Mouse (Mus musculus): ENCODE data around the gene Ankrd12. TPM values are rescaled to one million over a fixed set of nuclear protein-coding genes. Genes with fewer than 3 reads are reported as not detected.
A peak's percentile ranks its signal among the peaks of the same experiment; 100 is the strongest.
"Not testable (repeated sequence)": the region's sequence is repeated elsewhere in the genome, so short reads cannot be mapped to it uniquely, and the experiment has no call there.

The Ankrd12 gene
- polyA plus RNA-seq, 3 experiments from 2014 or later, result 95.5 to 175 (median 163) TPM

DNA sequence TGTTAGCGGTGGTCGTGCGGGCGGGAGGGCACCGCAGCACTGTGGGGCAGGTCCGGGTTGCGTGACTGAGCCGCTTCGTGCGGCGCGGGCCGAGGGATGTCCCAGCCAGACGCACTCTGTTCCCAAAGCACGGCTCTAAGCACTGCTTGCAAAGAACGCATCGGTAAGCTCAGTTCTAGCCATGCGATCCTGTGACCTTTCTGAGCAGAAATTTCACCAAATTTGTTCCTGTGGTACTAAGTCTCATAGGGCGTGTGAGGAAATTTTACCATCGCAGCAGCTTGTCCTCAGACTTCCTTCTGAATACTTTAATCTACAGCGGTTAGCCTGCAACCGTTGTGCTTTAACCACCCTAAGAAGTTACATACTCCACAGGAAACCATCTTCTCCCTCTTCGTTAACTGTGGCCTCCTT lies 555 bp upstream of the Ankrd12 start:
- peak; percentile 4 for ATAC-seq

DNA sequence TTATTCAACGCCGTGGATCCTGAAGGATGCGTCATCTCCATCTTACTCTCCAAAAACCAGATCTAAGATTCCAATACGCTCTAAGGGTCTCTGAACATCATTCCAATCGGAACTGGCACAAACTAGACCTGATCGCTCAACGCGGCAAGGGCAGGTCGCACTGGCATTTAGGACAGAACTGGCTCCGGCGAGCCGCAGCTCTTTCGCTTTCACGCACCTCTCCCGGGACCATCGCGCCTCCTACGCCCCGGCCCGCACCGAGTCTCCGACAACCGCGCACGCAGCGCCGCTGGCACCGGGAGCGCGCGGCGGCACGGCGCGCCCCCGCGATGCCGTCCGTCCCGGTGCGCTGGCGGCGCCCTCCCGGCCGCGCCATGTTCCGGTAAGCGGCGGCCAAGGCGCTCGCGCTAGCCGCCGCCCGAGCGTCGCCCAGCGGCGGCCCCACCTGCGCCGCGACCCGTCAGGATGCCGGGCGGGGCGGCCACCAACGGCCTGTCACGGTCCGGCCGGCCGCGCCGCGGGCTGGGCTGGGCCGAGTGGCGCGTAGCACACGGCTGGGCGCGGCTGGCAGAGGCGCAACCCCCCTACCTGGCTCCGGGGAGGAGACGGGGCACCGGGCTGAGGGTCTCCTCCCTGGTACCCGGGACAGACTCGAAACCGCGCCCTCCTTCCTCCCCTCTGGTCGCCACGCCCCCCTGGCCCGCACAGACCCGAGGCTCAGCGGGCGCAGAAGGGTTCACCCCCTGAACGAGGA lies 538 bp downstream of the Ankrd12 start:
- peak; percentile 27 for ATAC-seq

- peak; percentile 15 for ATAC-seq
Observed at GRCm38 (mm10) chr17:66075827-66076173, 1.1 kb downstream of the Ankrd12 start.

DNA sequence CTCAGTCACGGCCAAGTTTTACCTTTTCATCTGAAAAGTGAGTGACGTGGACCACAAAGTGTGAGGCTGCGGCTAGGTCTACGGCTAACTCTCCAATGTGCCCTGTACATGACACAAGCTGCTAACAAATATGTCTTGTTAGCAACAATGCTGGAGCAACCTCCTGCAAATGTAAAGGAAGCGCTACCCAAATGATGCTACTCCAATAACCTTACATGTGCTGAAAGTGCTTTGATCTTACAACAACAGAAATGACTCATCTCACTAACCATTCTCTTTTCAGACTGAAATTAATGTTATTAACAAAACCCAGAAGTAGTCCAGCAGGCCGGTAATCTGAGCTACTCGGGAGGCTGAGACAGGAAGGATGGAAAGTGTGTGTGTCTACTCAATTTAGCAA lies 2.9 kb downstream of the Ankrd12 start:
- ATAC-seq, result peak; percentile 58

DNA sequence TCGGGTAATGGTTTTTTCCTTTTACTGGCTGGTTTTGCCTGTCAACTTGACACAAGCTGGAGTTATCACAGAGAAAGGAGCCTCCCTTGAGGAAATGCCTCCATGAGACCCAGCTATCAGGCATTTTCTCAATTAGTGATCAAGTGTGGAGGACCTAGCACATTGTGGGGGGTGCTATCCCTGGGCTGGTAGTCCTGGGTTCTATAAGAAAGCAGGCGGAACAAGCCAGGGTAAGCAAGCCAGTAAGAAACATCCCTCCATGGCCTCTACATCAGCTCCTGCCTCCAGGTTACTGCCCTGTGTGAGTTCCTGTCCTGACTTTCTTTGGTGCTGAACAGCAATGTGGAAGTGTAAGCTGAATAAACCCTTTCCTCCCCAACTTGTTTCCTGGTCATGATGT lies 7.9 kb downstream of the Ankrd12 start:
- ATAC-seq, result not testable (repeated sequence)

DNA sequence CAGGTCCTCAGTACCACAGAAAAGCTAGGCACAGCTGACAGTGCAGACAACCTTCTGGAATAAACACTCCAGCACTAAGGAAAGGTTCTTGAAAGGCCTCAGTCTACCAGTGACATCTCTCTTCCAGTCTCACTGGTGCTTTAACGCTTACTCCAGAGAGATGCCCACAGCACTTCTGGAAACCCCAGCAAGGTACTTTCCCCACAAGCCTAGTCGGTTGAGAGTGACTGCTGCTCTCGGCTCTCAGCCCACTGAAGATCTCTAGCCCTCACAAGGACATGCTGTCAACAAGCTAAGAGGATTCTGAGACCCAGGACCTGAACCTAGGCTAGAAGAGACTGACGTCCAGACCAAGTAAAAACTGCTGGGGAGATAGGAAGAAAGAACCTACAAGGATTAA lies 11.8 kb downstream of the Ankrd12 start:
- peak; percentile 79 for ATAC-seq

GRCm38 (mm10) chr17:66061241-66061938 lies 15.5 kb downstream of the Ankrd12 start:
- peak; percentile 39 for ATAC-seq

GRCm38 (mm10) chr17:66058160-66058559 lies 18.7 kb downstream of the Ankrd12 start:
- ATAC-seq, result no peak

GRCm38 (mm10) chr17:66057145-66057544 lies 19.7 kb downstream of the Ankrd12 start:
- no peak for ATAC-seq

GRCm38 (mm10) chr17:66053349-66053748 lies 23.5 kb downstream of the Ankrd12 start:
- no peak for ATAC-seq

- no peak for ATAC-seq
Observed at GRCm38 (mm10) chr17:66048795-66049194, 28.1 kb downstream of the Ankrd12 start.

GRCm38 (mm10) chr17:66048199-66048598 lies 28.7 kb downstream of the Ankrd12 start:
- no peak for ATAC-seq

- ATAC-seq, result not testable (repeated sequence)
Observed at GRCm38 (mm10) chr17:66043679-66044078, 33.2 kb downstream of the Ankrd12 start.

GRCm38 (mm10) chr17:66041020-66041419 lies 35.9 kb downstream of the Ankrd12 start:
- no peak for ATAC-seq

GRCm38 (mm10) chr17:66033239-66033638 lies 43.6 kb downstream of the Ankrd12 start:
- ATAC-seq, result no peak

DNA sequence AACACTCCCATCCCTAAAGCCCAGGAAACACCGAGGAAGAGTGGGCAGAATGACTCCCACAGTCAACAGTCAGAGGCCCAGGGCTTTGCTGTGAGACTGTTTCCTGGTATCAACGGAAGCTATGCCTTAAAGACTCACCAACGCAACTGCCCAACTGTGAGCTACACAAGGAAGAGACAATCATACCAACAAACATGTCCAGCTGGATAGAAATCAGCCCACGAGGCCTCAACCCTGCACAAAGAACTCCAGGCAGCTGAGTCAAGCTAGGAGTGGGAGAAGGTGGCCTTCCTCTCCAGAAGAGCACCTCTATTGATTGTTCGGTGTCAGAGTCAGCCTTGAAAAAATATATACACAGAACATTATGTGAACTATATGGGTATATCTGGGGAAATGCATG lies 44.9 kb downstream of the Ankrd12 start:
- ATAC-seq, result no peak

GRCm38 (mm10) chr17:66024211-66024610 lies 52.7 kb downstream of the Ankrd12 start:
- ATAC-seq, result no peak

- no peak for ATAC-seq
Observed at GRCm38 (mm10) chr17:66011790-66012189, 65.1 kb downstream of the Ankrd12 start.

GRCm38 (mm10) chr17:66007892-66008291 lies 69.0 kb downstream of the Ankrd12 start:
- no peak for ATAC-seq

DNA sequence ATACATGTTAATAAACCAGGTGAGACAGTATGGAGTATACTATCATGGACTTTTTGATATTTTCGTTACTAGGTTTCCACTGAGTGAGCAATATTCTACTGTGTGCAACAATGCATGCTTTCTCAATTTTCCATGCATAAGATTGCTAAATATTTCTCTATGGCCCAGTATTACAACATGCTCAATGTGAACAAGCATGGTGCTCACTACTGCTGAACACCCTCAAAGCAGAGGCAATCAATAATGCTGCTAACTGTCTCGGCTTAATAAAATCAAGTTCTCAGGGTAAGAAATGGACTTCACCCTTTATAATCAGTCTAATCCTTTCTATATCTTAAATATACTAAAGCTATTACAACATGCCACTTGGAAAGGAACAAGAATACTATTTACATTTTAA lies 69.4 kb downstream of the Ankrd12 start:
- no peak for ATAC-seq

DNA sequence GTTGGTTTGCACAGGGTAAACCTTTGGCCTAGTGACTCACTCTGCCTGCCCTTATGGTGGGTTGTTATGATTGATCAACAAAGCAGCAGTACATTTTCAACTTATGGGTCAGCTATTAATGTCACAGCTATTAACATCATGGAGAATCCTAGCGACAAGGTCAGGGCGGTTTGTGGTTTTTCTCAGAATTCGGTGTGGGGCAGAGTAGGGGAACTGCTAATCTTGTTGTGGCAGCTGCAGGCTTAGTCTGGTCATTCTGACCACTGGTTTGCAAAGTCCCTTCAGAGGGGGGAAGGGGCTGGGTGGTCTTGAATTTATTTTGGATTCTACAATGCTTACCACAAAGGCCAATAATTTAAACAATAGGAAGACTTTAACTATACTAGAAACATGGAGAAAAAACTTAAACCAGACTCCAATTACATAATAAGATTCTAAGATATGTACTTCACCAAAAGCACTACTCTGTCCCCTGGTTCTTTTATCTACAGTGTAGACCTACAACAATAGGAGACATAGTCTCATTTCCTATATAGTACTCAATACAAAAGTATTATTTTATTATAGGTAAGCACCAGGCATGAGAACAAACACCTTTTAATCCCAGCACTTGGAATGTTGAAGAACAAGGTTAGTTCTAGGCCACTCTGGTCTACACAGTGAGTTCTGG lies 88.6 kb downstream of the Ankrd12 start:
- ATAC-seq, result no peak

DNA sequence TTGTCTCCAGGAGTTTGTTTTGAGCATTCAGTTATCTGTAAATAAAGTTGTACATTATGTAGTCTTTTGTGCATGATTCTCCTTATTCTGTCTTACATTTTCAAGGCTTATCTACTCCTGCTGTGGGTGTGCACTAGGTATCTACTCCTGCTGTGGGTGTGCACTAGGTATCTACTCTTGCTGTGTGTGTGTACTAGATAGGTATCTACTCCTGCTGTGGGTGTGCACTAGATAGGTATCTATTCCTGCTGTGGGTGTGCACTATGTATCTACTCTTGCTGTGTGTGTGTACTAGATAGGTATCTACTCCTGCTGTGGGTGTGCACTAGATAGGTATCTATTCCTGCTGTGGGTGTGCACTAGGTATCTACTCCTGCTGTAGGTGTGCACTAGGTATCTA lies 100.2 kb downstream of the Ankrd12 start:
- not testable (repeated sequence) for ATAC-seq

DNA sequence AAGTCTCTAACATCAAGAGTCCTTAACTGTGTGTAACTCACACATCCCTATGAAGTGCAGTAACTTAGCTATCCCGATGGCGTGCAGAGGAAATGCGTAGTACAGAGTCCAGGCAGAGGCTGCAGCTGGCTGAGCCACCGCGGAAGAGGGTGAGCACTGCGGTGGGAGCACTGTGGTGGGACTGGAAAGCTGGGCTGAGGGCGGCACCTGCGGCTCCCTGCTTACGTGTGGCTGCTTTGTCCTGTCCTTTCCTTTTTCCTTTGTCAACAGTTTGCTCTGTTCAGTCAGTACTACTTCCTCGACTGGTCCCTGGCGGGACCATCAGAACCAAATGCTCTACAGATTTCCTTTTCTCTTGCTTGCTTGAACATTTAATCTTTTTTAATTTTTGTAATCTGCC lies 109.1 kb downstream of the Ankrd12 start:
- no peak for ATAC-seq

DNA sequence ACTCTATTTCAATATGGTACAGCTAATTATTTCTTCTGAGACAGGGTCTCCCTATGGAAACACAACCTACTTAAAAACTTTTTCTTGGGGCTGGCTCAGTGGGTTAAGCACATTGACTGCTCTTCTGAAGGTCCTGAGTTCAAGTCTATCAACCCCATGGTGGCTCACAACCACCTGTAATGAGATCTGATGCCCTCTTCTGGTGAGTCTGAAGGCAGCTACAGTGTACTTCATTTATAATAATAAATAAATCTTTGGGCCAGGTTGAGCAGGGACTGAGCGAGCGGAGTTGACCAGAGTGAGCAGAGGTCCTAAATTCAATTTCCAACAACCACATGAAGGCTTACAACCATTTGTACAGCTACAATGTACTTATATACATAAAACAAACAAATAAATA lies 114.6 kb downstream of the Ankrd12 start:
- ATAC-seq, result no peak
